Mouse (Mus musculus) heart, embryonic 16.5 days (tissue): ENCODE results near the gene Psmd12. TPM values are rescaled to one million over a fixed set of nuclear protein-coding genes. Genes with fewer than 3 reads are reported as not detected.

ENCODE experiments used
- ATAC-seq: fragments of 200-750 bp; cut with Nextera tagmentation; replicated peaks from 2 replicates; pipeline ENCODE4 v1.8.0; 2017; ENCODE audit warnings: moderate number of reproducible peaks; ENCODE audit not compliant: insufficient read depth, low FRiP score; ENCODE audit errors: extremely low read depth
- H3K27ac ChIP-seq: fragments of 300-500 bp; sonication (generic); 2 replicates; pipeline ENCODE4 v1.5.1; 2014; ENCODE audit warnings: mild to moderate bottlenecking, low read length, control low read depth, moderate library complexity
- H3K27me3 ChIP-seq: fragments of 300-500 bp; sonication (generic); 2 replicates; pipeline ENCODE4 v1.6.1; 2014; ENCODE audit warnings: low read length, mixed read lengths; ENCODE audit not compliant: control insufficient read depth, insufficient read depth
- H3K36me3 ChIP-seq: fragments of 300-500 bp; sonication (generic); 2 replicates; pipeline ENCODE4 v1.6.1; 2014; ENCODE audit not compliant: control insufficient read depth, insufficient read depth
- H3K4me1 ChIP-seq: fragments of 300-500 bp; sonication (generic); 2 replicates; pipeline ENCODE4 v1.6.1; 2014; ENCODE audit warnings: low read length, mixed read lengths; ENCODE audit not compliant: control insufficient read depth, insufficient read depth
- H3K4me2 ChIP-seq: fragments of 300-500 bp; sonication (generic); 2 replicates; pipeline ENCODE4 v1.6.1; 2014; ENCODE audit warnings: low read depth, mild to moderate bottlenecking, control low read depth, low read length
- H3K4me3 ChIP-seq: fragments of 300-500 bp; sonication (generic); 2 replicates; pipeline ENCODE4 v1.5.1; 2014; ENCODE audit warnings: mild to moderate bottlenecking, control low read depth, low read length
- H3K9ac ChIP-seq: fragments of 300-500 bp; sonication (generic); 2 replicates; pipeline ENCODE4 v1.6.1; 2014; ENCODE audit warnings: low read length, control low read depth
- H3K9me3 ChIP-seq: fragments of 300-500 bp; sonication (generic); replicated peaks from 2 replicates; pipeline ENCODE4 v1.6.1; 2016; ENCODE audit warnings: low read length; ENCODE audit not compliant: control insufficient read depth
- WGBS: fragments of 180-500 bp; shearing (Covaris S2); extraction: QIAGEN DNeasy Blood & Tissue Kit; methylation state at CpG from one replicate; pipeline ENCODE4 v1.1.7; 2014; 5-methylcytosine and 5-hydroxymethylcytosine counted together
- polyA plus RNA-seq: library from polyadenylated mRNA; unstranded; fragments of >200 nt; fragmentation: Nextera tagmentation; extraction: Ambion mirVana; gene quantifications from 2 replicates; pipeline ENCODE4 v1.2.1, GENCODE M21; 2015

The Psmd12 gene
- polyA plus RNA-seq, 1 experiment from 2014 or later, result 151 TPM

- no peak overlapping the region for H3K9ac ChIP-seq
- peak overlapping the region; percentile 100 for H3K4me2 ChIP-seq
These were observed 66.6 kb downstream of the Psmd12 start for GRCm38 (mm10) chr11:107545747-107546476.

DNA sequence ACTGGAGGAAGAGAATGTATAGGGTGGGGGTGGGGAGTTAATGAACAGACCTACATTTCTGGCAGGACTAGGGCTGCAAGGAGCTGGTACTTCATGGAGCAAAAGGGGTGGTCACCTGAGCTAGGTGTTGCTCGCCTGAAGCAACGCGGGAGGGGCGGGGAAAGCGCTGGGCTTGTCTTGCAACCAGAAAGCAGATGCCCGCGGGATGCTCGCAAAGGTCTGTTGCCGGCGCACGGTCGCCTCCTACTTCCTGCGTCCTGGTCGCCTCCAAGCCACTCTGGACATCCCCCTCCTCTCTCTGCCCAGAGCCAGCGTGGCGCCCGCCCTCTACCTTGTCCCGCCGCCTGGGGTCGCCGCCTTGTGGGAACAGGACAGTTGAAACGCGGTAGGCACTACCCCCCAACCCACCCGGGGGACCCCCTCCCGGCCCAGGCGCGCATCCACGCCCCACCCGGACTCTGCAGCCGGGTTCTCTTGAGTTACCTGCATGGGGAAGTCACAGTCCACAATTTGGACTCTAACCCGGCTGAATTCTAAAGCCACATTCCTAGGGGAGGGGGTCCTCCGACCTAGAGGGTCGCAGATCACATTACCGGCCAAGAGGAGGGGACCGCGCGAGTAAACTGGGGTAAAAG, 67.5 kb downstream of the Psmd12 start:
- Histone ChIP-seq H3K4me3 (peak overlapping the region; percentile 85), H3K9me3 (no peaks in the 10 kb centered on the region), H3K9ac (peak overlapping the region; percentile 97), H3K4me1 (peaks cover 23% of the 10 kb centered on the region), H3K4me2 (peak overlapping the region; percentile 100), H3K27me3 (no peaks in the 10 kb centered on the region), H3K27ac (peak overlapping the region; percentile 70), H3K36me3 (peaks cover 9% of the 10 kb centered on the region; the same call in 1 of the 2 replicates)
- 1% methylated on average over 31 of the region's 37 CpGs for WGBS
- ATAC-seq, result peak; percentile 23

More at GRCm38 (mm10) chr11:107545747-107546476, 66.6 kb downstream of the Psmd12 start:
- H3K9me3 ChIP-seq, result no peaks in the 10 kb centered on the region
- peaks cover 9% of the 10 kb centered on the region; the same call in 1 of the 2 replicates for H3K36me3 ChIP-seq
- no peak for ATAC-seq
- H3K27me3 ChIP-seq, result no peaks in the 10 kb centered on the region
- H3K4me3 ChIP-seq, result no peak overlapping the region; the same call in 1 of the 2 replicates
- 35% methylated on average over 13 of the region's 13 CpGs for WGBS
- H3K27ac ChIP-seq, result no peak overlapping the region
- peaks cover 15% of the 10 kb centered on the region for H3K4me1 ChIP-seq

- under 1% methylated on average over 68 of the region's 70 CpGs for WGBS
- peak within 1 kb of the TSS; percentile 79 for H3K27ac ChIP-seq
- H3K27me3 ChIP-seq, result no peaks in the 10 kb centered on the region
- H3K4me3 ChIP-seq, result peak within 1 kb of the TSS; percentile 85
- peak; percentile 83 for ATAC-seq
- H3K9ac ChIP-seq, result peak within 1 kb of the TSS; percentile 97
- H3K4me1 ChIP-seq, result peaks cover 23% of the 10 kb centered on the region
- no peaks in the 10 kb centered on the region for H3K9me3 ChIP-seq
- peaks cover 9% of the 10 kb centered on the region; the same call in 1 of the 2 replicates for H3K36me3 ChIP-seq
- peak within 1 kb of the TSS; percentile 100 for H3K4me2 ChIP-seq
These were observed 68.3 kb downstream of the Psmd12 start, which contains the start of gene Helz for GRCm38 (mm10) chr11:107547351-107548203. TSS of gene Helz (plus strand) at chr11:107547930.

DNA sequence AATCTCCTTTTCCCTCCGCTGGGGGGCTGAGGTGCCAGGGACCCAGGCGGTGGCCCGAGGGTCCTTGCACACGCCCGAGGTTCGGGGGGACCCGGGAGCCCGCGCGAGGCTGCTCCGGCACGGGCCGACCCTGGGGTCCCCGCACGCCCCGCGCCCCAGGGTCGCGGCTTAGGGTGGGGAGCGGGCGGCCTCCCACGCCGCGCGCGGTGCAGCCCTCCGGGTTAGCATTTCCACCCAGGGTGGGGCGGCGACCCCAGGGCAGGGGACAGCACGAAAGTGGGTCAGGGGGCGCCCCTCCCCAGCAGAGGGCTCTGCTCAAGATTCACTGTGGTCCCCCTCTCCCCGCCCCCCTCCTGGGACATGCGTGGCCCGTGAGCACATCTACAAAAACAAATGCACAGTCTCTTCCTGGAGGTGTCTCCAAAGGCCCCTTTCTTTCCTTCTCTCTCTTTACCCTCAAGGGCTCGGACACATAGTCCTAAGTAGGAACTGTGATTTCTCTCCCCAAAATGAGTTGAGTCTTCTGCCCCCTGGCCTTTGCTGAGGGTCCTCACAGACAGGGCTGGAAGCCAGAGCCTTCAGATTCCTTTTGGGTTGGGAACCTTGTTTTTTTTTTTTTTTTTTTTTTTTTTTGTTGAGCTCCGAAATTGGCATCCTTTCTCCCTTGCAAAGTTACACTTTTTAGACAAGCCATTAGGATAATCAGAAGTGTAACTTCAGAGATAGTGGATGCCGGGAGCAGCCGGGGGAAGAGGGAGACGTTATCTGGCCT, 69.1 kb downstream of the Psmd12 start:
- Histone ChIP-seq H3K4me3 (peak overlapping the region; percentile 85), H3K4me2 (peak overlapping the region; percentile 100), H3K36me3 (peaks cover 10% of the 10 kb centered on the region; the same call in 1 of the 2 replicates), H3K9ac (peak overlapping the region; percentile 97), H3K4me1 (peaks cover 23% of the 10 kb centered on the region), H3K27me3 (no peaks in the 10 kb centered on the region), H3K27ac (peak overlapping the region; percentile 79), H3K9me3 (no peaks in the 10 kb centered on the region)
- ATAC-seq, result peak; percentile 18
- WGBS, result 1% methylated on average over 39 of the region's 39 CpGs

Other genes starting within 250 kb of the Psmd12 start
- gene Pitpnc1, start 8.8 kb upstream of the Psmd12 start, polyA plus RNA-seq, result 19.1 and 20.8 TPM in 2 replicates
- gene Helz, start 68.4 kb downstream of the Psmd12 start, polyA plus RNA-seq, result 13.9 TPM in 2 replicates
- gene Cacng1, start 237.0 kb downstream of the Psmd12 start, polyA plus RNA-seq, result 0.31 and 1.3 TPM in 2 replicates